Mouse (Mus musculus) ES-Bruce4 (cell line): ENCODE results near the gene Tmem116.

Experiments used
- CTCF ChIP-seq: IDR thresholded peaks from one replicate; pipeline ENCODE4 v1.8.1; 2011; ENCODE audit warnings: low read depth, low read length
- EP300 ChIP-seq: IDR thresholded peaks from 2 replicates; pipeline ENCODE4 v1.6.1; 2011; ENCODE audit warnings: low read depth, low read length; ENCODE audit not compliant: insufficient read depth
- POLR2A ChIP-seq: IDR thresholded peaks from one replicate; pipeline ENCODE4 v1.8.1; 2011; ENCODE audit warnings: low read length; ENCODE audit not compliant: insufficient read depth

- TF ChIP-seq CTCF, result no peak
- TF ChIP-seq EP300, result no peak
- no peak for TF ChIP-seq POLR2A
These were observed 119.1 kb downstream of the Tmem116 start for GRCm38 (mm10) chr5:121570787-121571186.
